Mouse (Mus musculus) myocyte (in vitro differentiated cells): ENCODE data around the gene Triobp.

Experiments used
- E2F4 ChIP-seq: IDR thresholded peaks from one replicate; pipeline ENCODE4 v1.6.1; 2011; ENCODE audit warnings: mild to moderate bottlenecking, control low read depth, moderate library complexity; ENCODE audit not compliant: insufficient read depth
- REST ChIP-seq: IDR thresholded peaks from one replicate; pipeline ENCODE4 v1.6.1; 2011; ENCODE audit warnings: mild to moderate bottlenecking, control low read depth, moderate library complexity; ENCODE audit not compliant: insufficient read depth, insufficient read length
- TCF12 ChIP-seq: IDR thresholded peaks from one replicate; pipeline ENCODE4 v1.6.1; 2011; ENCODE audit warnings: mild to moderate bottlenecking, control low read depth; ENCODE audit not compliant: poor library complexity, insufficient read depth, severe bottlenecking

DNA sequence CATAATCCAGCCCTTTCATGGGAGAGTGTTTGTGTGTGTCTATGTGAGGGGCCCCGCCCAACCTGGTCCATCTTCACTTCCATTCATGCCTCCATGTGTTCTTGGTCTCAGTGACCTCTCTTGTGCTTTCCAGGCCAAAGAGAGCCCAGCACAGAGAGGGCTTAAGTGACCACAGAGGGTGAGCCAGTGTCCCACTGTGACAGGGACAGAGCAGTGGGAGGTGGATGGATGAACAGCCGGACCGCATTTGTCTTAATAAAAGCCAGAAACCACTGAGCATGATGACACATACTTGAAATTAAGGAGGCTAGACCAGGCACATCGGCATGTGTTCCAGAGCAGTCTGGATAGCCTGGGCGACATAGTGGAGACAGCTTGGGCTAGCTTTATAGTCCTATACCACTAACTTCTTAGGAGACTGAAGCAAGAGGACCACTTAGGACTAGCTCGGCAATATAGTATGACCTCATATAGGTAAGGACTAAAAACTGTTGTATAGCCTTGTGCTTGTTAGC, 17.3 kb upstream of the Triobp start:
- TF ChIP-seq REST = no peak
- no peak for TF ChIP-seq E2F4
- no peak for TF ChIP-seq TCF12
